Mouse (Mus musculus) right cerebral cortex, postnatal 14 days (tissue): ENCODE results near the gene Gm28308.

ENCODE experiments used
- DNase-seq: peaks from one replicate; pipeline ENCODE4 v3.0.0; 2022

The Gm28308 gene

GRCm38 (mm10) chr6:52213119-52213986, at the start of gene Gm28308, which contains the start of gene Hoxa3:
Gm28308 (minus strand) TSS chr6:52213339.
Hoxa3 (minus strand) TSS chr6:52213336.
- no peak for DNase-seq

GRCm38 (mm10) chr6:52262463-52263320, 49.6 kb upstream of the Gm28308 start:
- DNase-seq: no peak

GRCm38 (mm10) chr6:52261751-52262462, 48.8 kb upstream of the Gm28308 start:
- DNase-seq: no peak

- DNase-seq: no peak
Measured at GRCm38 (mm10) chr6:52260654-52261575, 47.8 kb upstream of the Gm28308 start, which contains the start of gene Hoxa13. Hoxa13 (minus strand) TSS chr6:52260880.

GRCm38 (mm10) chr6:52259811-52260261, 46.7 kb upstream of the Gm28308 start:
- DNase-seq: no peak

GRCm38 (mm10) chr6:52259081-52259790, 46.1 kb upstream of the Gm28308 start:
- DNase-seq: no peak

- peak; percentile 73 for DNase-seq
Measured at GRCm38 (mm10) chr6:52256956-52257355, 43.8 kb upstream of the Gm28308 start.

GRCm38 (mm10) chr6:52253511-52254500, 40.7 kb upstream of the Gm28308 start:
- DNase-seq: no peak

- no peak for DNase-seq
Measured at GRCm38 (mm10) chr6:52252775-52253376, 39.7 kb upstream of the Gm28308 start.

- no peak for DNase-seq
Measured at GRCm38 (mm10) chr6:52252016-52252774, 39.1 kb upstream of the Gm28308 start.

GRCm38 (mm10) chr6:52251177-52251879, 38.2 kb upstream of the Gm28308 start:
- DNase-seq: no peak

- no peak for DNase-seq
Measured at GRCm38 (mm10) chr6:52249826-52250225, 36.7 kb upstream of the Gm28308 start.

GRCm38 (mm10) chr6:52249415-52249738, 36.2 kb upstream of the Gm28308 start:
- DNase-seq: no peak

GRCm38 (mm10) chr6:52248638-52249414, 35.7 kb upstream of the Gm28308 start:
- no peak for DNase-seq

GRCm38 (mm10) chr6:52247766-52248637, 34.9 kb upstream of the Gm28308 start:
- no peak for DNase-seq

GRCm38 (mm10) chr6:52246916-52247315, 33.8 kb upstream of the Gm28308 start:
- no peak for DNase-seq
